In genomic region chr13:111724811-111725164, GRCm38 (mm10) we compare ENCODE assay signal across 8 mouse cellular contexts. TPM values are rescaled to one million over a fixed set of nuclear protein-coding genes. Genes with fewer than 3 reads are reported as not detected.
DNase-seq lines count a peak whose midpoint lies in the region; ATAC-seq and TF ChIP-seq lines count a peak whose summit lies in the region.

No protein-coding gene starts in this region.

- peak; percentile 8 for ATAC-seq in frontal cortex, adult (ENCODE audit: low TSS enrichment)
- ATAC-seq in liver, embryonic 14.5 days (ENCODE audit: insufficient read depth) = peak; percentile 2; the same call in 1 of the 2 replicates

- H3K4me1 ChIP-seq in thymus, adult 2 months (replicated peaks; ENCODE audit: control insufficient read depth, insufficient read depth, low read length) = peaks cover 4% of the 10 kb centered on the region; the same call in 1 of the 2 replicates
- H3K4me1 ChIP-seq in liver, embryonic 14.5 days (replicated peaks; ENCODE audit: control insufficient read depth in 2 of 2, insufficient read depth in 2 of 2, low read length in 1 of 2) = peaks cover 8% of the 10 kb centered on the region in 2 experiments; a peak in 3 of 4 replicates

- TF ChIP-seq CTCF in thymus, adult 2 months (IDR thresholded peaks at IDR 0.05; ENCODE audit: borderline replicate concordance, control insufficient read depth, extremely low read depth, insufficient read depth, low read length, poor library complexity) = no peak
- no peak for TF ChIP-seq CTCF in liver, embryonic 14.5 days (IDR thresholded peaks at IDR 0.05; ENCODE audit: low read depth)

- H3K4me2 ChIP-seq in liver, embryonic 14.5 days (ENCODE audit: low read depth) = peak overlapping the region; percentile 87

- WGBS in thymus, adult 2 months = under 1% methylated on average over 18 of the region's 18 CpGs
- under 1% methylated on average over 18 of the region's 18 CpGs for WGBS in liver, embryonic 14.5 days (ENCODE audit: insufficient replicate concordance)

- peaks cover 8% of the 10 kb centered on the region for H3K9me3 ChIP-seq in liver, embryonic 14.5 days (ENCODE audit: control insufficient read depth, low read length)

- H3K27ac ChIP-seq in thymus, adult 2 months (ENCODE audit: control insufficient read depth, insufficient read depth, low read length) = no peak overlapping the region
- peak overlapping the region; percentile 76 for H3K27ac ChIP-seq in liver, embryonic 14.5 days

- TF ChIP-seq POLR2A in thymus, adult 2 months (IDR thresholded peaks at IDR 0.05; ENCODE audit: control insufficient read depth, extremely low read depth, insufficient read depth, low read length, poor library complexity) = no peak

- no peak for DNase-seq in frontal cortex, postnatal 36 days (ENCODE audit: low spot score in 2 of 2)
- DNase-seq in thymus, adult 2 months = no peak
- DNase-seq in thymus, postnatal 14 days = no peak
- DNase-seq in liver, embryonic 14.5 days (ENCODE audit: low read depth in 3 of 3, low spot score in 3 of 3) = no peak
- no peak for DNase-seq in left cerebral cortex, postnatal 10 days (ENCODE audit: extremely low spot score in 1 of 2, low spot score in 2 of 2)
- no peak for DNase-seq in right cerebral cortex, adult 18-20 months
- DNase-seq in ovary, postnatal 10 days (ENCODE audit: low spot score) = no peak

- H3K36me3 ChIP-seq in thymus, adult 2 months (ENCODE audit: control insufficient read depth, insufficient read depth, low read length) = no peaks in the 10 kb centered on the region
- H3K36me3 ChIP-seq in liver, embryonic 14.5 days (replicated peaks; ENCODE audit: control insufficient read depth, insufficient read depth, low read depth) = no peaks in the 10 kb centered on the region

- no peaks in the 10 kb centered on the region for H3K27me3 ChIP-seq in thymus, adult 2 months (ENCODE audit: control insufficient read depth, insufficient read depth, low read length)
- H3K27me3 ChIP-seq in liver, embryonic 14.5 days (ENCODE audit: control insufficient read depth, insufficient read depth, low read length) = no peaks in the 10 kb centered on the region

- H3K9ac ChIP-seq in liver, embryonic 14.5 days (replicated peaks) = peak overlapping the region; percentile 78

- TF ChIP-seq EP300 in liver, embryonic 14.5 days (IDR thresholded peaks at IDR 0.05; ENCODE audit: low read depth) = no peak

- intact Hi-C loops in left cerebral cortex, postnatal 10 days (cut with DNase I) = loop anchor here (5.0 kb wide), 1 partner anchor 37 kb away; no protein-coding TSS in a partner anchor

- peak overlapping the region; percentile 69 for H3K4me3 ChIP-seq in thymus, adult 2 months (ENCODE audit: control insufficient read depth, insufficient read depth, low read length)
- peak overlapping the region; percentile 74 to 87 for H3K4me3 ChIP-seq in liver, embryonic 14.5 days (ENCODE audit: insufficient read depth in 1 of 2, low read depth in 2 of 2, low read length in 2 of 2)

RNA-seq across cellular contexts. Expression of gene Mier3, which starts 44.0 kb away (rescaled TPM):
- polyA plus RNA-seq in thymus, adult 2 months (2012; rRNA removed) = 7.3 and 7.5 TPM in 2 replicates
- 7.2 and 7.8 TPM in 2 replicates for polyA plus RNA-seq in liver, embryonic 14.5 days (2012; rRNA removed)
- 16.5 and 17.7 TPM in 2 replicates for polyA plus RNA-seq in liver, embryonic 14.5 days (2014; fragmentation: Nextera tagmentation; extraction: Ambion mirVana)
- 10 to 100 TPM; 30.1 to 30.8 TPM for total RNA-seq in left cerebral cortex, postnatal 10 days (2021)
